Mouse (Mus musculus) adipose tissue, adult 10 weeks (tissue): ENCODE measurements around the gene Uxs1. TPM values are rescaled to one million over a fixed set of nuclear protein-coding genes. Genes with fewer than 3 reads are reported as not detected.

ENCODE experiments used
- polyA plus RNA-seq: library from polyadenylated mRNA; stranded (reverse); fragments of 350-450 nt; fragmentation: Illumina TruSeq; extraction: RNeasy Lipid Tissue Mini Kit (QIAGEN cat#74804); gene quantifications from one replicate; pipeline ENCODE4 v1.2.3, GENCODE M21; 2014; ENCODE audit warnings: low read depth, low replicate concordance

Gene Uxs1
- 58.2 TPM for polyA plus RNA-seq

GRCm38 (mm10) chr1:43827763-43828194 lies at the start of gene Uxs1:
TSS of gene Uxs1 (minus strand) at chr1:43827800.

DNA sequence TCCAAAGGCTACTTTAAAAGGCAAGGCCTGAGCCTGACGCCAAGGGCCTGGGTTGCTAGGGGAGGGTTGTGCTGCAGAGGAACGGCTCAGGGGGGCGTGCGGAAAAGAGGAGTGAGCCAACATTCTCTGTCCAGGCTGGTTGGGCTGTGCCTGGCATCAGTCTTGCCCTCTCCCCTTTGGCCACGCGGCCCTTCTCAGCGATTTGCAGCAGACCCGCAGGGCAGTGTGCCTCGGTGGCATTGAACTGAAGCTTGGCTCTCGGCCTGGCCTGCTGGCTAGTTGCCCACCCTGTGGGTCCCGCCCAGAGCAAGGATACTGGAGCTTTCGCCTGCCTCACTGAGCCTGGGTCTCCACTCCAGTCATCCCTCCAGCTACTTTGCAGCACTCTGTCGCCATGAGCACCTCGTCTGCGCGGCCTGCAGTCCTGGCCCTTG lies 97.1 kb downstream of the Uxs1 start, which contains the start of gene 1500015O10Rik:
Gene 1500015O10Rik (plus strand): TSS at position 112 of the 434 bp plus-strand sequence.

Other genes with a start within 250 kb of the Uxs1 start
- gene 1500015O10Rik, start 97.2 kb downstream of the Uxs1 start, polyA plus RNA-seq = 10.2 TPM
- 26.1 TPM for gene Tpp2, start 105.8 kb upstream of the Uxs1 start, polyA plus RNA-seq
- gene Mettl21c, start 192.2 kb upstream of the Uxs1 start, polyA plus RNA-seq = not detected
- gene Gm8251, start 234.1 kb upstream of the Uxs1 start, polyA plus RNA-seq = 0.25 TPM